Mouse (Mus musculus) stomach, embryonic 16.5 days (tissue): ENCODE measurements around the gene Ank2. TPM values are rescaled to one million over a fixed set of nuclear protein-coding genes. Genes with fewer than 3 reads are reported as not detected.

ENCODE experiments used
- ATAC-seq: fragments of 200-750 bp; cut with Nextera tagmentation; 2 replicates; pipeline ENCODE4 v1.8.0; 2017; ENCODE audit warnings: moderate number of reproducible peaks, moderate TSS enrichment; ENCODE audit not compliant: insufficient read depth, low FRiP score
- H3K27ac ChIP-seq: fragments of 300-500 bp; sonication (generic); 2 replicates; pipeline ENCODE4 v1.5.1; 2014; ENCODE audit warnings: low read length
- H3K27me3 ChIP-seq: fragments of 300-500 bp; sonication (generic); 2 replicates; pipeline ENCODE4 v1.6.1; 2014; ENCODE audit warnings: low read length, control low read depth, mixed read lengths; ENCODE audit not compliant: control insufficient read depth, insufficient read depth
- H3K36me3 ChIP-seq: fragments of 300-500 bp; sonication (generic); 2 replicates; pipeline ENCODE4 v1.6.1; 2014; ENCODE audit warnings: low read length; ENCODE audit not compliant: control insufficient read depth, insufficient read depth
- H3K4me1 ChIP-seq: fragments of 300-500 bp; sonication (generic); 2 replicates; pipeline ENCODE4 v1.6.1; 2014; ENCODE audit warnings: low read length, control low read depth, mixed read lengths; ENCODE audit not compliant: control insufficient read depth, insufficient read depth
- H3K4me2 ChIP-seq: fragments of 300-500 bp; sonication (generic); 2 replicates; pipeline ENCODE4 v1.6.1; 2014; ENCODE audit warnings: low read depth, low read length, mixed read lengths
- H3K4me3 ChIP-seq: fragments of 300-500 bp; sonication (generic); replicated peaks from 2 replicates; pipeline ENCODE4 v1.5.1; 2014; ENCODE audit warnings: mild to moderate bottlenecking, low read length
- H3K9ac ChIP-seq: fragments of 300-500 bp; sonication (generic); 2 replicates; pipeline ENCODE4 v1.6.1; 2014; ENCODE audit warnings: low read length
- H3K9me3 ChIP-seq: fragments of 300-500 bp; sonication (generic); replicated peaks from 2 replicates; pipeline ENCODE4 v1.6.1; 2016; ENCODE audit warnings: low read length, control low read depth; ENCODE audit not compliant: control insufficient read depth
- WGBS: fragments of 180-500 bp; shearing (Covaris S2); extraction: QIAGEN DNeasy Blood & Tissue Kit; methylation state at CpG from one replicate; pipeline ENCODE4 v1.1.7; 2014; 5-methylcytosine and 5-hydroxymethylcytosine counted together
- polyA plus RNA-seq: library from polyadenylated mRNA; unstranded; fragments of >200 nt; fragmentation: Nextera tagmentation; extraction: Ambion mirVana; gene quantifications from 2 replicates; pipeline ENCODE4 v1.2.1, GENCODE M21; 2015

Gene Ank2
- polyA plus RNA-seq, 1 experiment from 2014 or later, result 40.0 TPM

GRCm38 (mm10) chr3:127463816-127464480 lies 35.2 kb downstream of the Ank2 start:
- WGBS, result 63% methylated on average over 14 of the region's 14 CpGs
- H3K27me3 ChIP-seq, result no peaks in the 10 kb centered on the region

GRCm38 (mm10) chr3:127463165-127463564 lies 36.0 kb downstream of the Ank2 start:
- Histone ChIP-seq H3K4me1 (0 out of 2 replicates have a peak, but pooled peaks cover 4% of the 10 kb centered on the region), H3K27me3 (no peaks in the 10 kb centered on the region), H3K9ac (no peak overlapping the region), H3K9me3 (no peaks in the 10 kb centered on the region), H3K36me3 (no peaks in the 10 kb centered on the region), H3K27ac (no peak overlapping the region), H3K4me2 (no peak overlapping the region), H3K4me3 (no peak overlapping the region)
- no peak for ATAC-seq
- 43% methylated on average over 9 of the region's 9 CpGs for WGBS

More at GRCm38 (mm10) chr3:127463816-127464480, 35.2 kb downstream of the Ank2 start:
- H3K36me3 ChIP-seq, result no peaks in the 10 kb centered on the region
- no peak overlapping the region for H3K9ac ChIP-seq
- no peak overlapping the region for H3K27ac ChIP-seq
- no peaks in the 10 kb centered on the region for H3K9me3 ChIP-seq
- no peak for ATAC-seq
- 0 out of 2 replicates have a peak, but pooled peaks cover 3% of the 10 kb centered on the region for H3K4me1 ChIP-seq
- no peak overlapping the region for H3K4me2 ChIP-seq
- H3K4me3 ChIP-seq, result no peak overlapping the region

GRCm38 (mm10) chr3:127462413-127462812 lies 36.7 kb downstream of the Ank2 start:
- ATAC-seq, result no peak
- Histone ChIP-seq H3K27me3 (no peaks in the 10 kb centered on the region), H3K4me1 (0 out of 2 replicates have a peak, but pooled peaks cover 5% of the 10 kb centered on the region), H3K4me3 (no peak overlapping the region), H3K9ac (no peak overlapping the region), H3K4me2 (no peak overlapping the region), H3K36me3 (no peaks in the 10 kb centered on the region), H3K9me3 (no peaks in the 10 kb centered on the region), H3K27ac (no peak overlapping the region)
- 74% methylated on average over 6 of the region's 6 CpGs for WGBS

GRCm38 (mm10) chr3:127460891-127461437 lies 38.2 kb downstream of the Ank2 start:
- no peak overlapping the region for H3K27ac ChIP-seq
- no peaks in the 10 kb centered on the region for H3K27me3 ChIP-seq
- H3K4me1 ChIP-seq, result 0 out of 2 replicates have a peak, but pooled peaks cover 5% of the 10 kb centered on the region
- WGBS, result 56% methylated on average over 11 of the region's 11 CpGs
- H3K4me3 ChIP-seq, result no peak overlapping the region
- no peak for ATAC-seq
- no peak overlapping the region for H3K4me2 ChIP-seq
- no peaks in the 10 kb centered on the region for H3K9me3 ChIP-seq
- H3K9ac ChIP-seq, result no peak overlapping the region
- H3K36me3 ChIP-seq, result no peaks in the 10 kb centered on the region

GRCm38 (mm10) chr3:127459858-127460257 lies 39.3 kb downstream of the Ank2 start:
- Histone ChIP-seq H3K4me3 (no peak overlapping the region), H3K36me3 (no peaks in the 10 kb centered on the region), H3K4me1 (0 out of 2 replicates have a peak, but pooled peaks cover 5% of the 10 kb centered on the region), H3K4me2 (no peak overlapping the region), H3K9me3 (no peaks in the 10 kb centered on the region), H3K9ac (no peak overlapping the region), H3K27ac (no peak overlapping the region), H3K27me3 (no peaks in the 10 kb centered on the region)
- 30% methylated on average over 3 of the region's 3 CpGs for WGBS
- ATAC-seq, result no peak

GRCm38 (mm10) chr3:127458925-127459324 lies 40.2 kb downstream of the Ank2 start:
- Histone ChIP-seq H3K36me3 (no peaks in the 10 kb centered on the region), H3K27ac (no peak overlapping the region), H3K4me1 (0 out of 2 replicates have a peak, but pooled peaks cover 5% of the 10 kb centered on the region), H3K9ac (no peak overlapping the region), H3K4me2 (no peak overlapping the region), H3K4me3 (no peak overlapping the region), H3K27me3 (no peaks in the 10 kb centered on the region), H3K9me3 (no peaks in the 10 kb centered on the region)
- WGBS, result 32% methylated on average over 11 of the region's 11 CpGs
- no peak for ATAC-seq

- H3K4me2 ChIP-seq, result 0 out of 2 replicates have a peak overlapping the region, but pooled peaks have one; percentile 5
- no peak for ATAC-seq
- no peak overlapping the region for H3K9ac ChIP-seq
- 16% methylated on average over 6 of the region's 6 CpGs for WGBS
- no peaks in the 10 kb centered on the region for H3K36me3 ChIP-seq
- no peak overlapping the region for H3K4me3 ChIP-seq
- no peaks in the 10 kb centered on the region for H3K9me3 ChIP-seq
- H3K4me1 ChIP-seq, result 0 out of 2 replicates have a peak, but pooled peaks cover 5% of the 10 kb centered on the region
- no peak overlapping the region for H3K27ac ChIP-seq
- H3K27me3 ChIP-seq, result no peaks in the 10 kb centered on the region
These were observed 40.7 kb downstream of the Ank2 start for GRCm38 (mm10) chr3:127458420-127458798.

GRCm38 (mm10) chr3:127457761-127458419 lies 41.3 kb downstream of the Ank2 start:
- H3K4me2 ChIP-seq, result 0 out of 2 replicates have a peak overlapping the region, but pooled peaks have one; percentile 5
- H3K9me3 ChIP-seq, result no peaks in the 10 kb centered on the region
- 22% methylated on average over 5 of the region's 5 CpGs for WGBS
- no peak overlapping the region for H3K9ac ChIP-seq
- H3K36me3 ChIP-seq, result no peaks in the 10 kb centered on the region
- H3K4me3 ChIP-seq, result no peak overlapping the region
- no peaks in the 10 kb centered on the region for H3K27me3 ChIP-seq
- H3K4me1 ChIP-seq, result 0 out of 2 replicates have a peak, but pooled peaks cover 5% of the 10 kb centered on the region
- no peak overlapping the region for H3K27ac ChIP-seq
- ATAC-seq, result no peak

- Histone ChIP-seq H3K27me3 (no peaks in the 10 kb centered on the region), H3K36me3 (no peaks in the 10 kb centered on the region), H3K9ac (no peak overlapping the region), H3K9me3 (no peaks in the 10 kb centered on the region), H3K4me2 (no peak overlapping the region), H3K4me1 (0 out of 2 replicates have a peak, but pooled peaks cover 3% of the 10 kb centered on the region), H3K27ac (no peak overlapping the region), H3K4me3 (no peak overlapping the region)
- WGBS, result 74% methylated on average over 4 of the region's 4 CpGs
- no peak for ATAC-seq
These were observed 45.4 kb downstream of the Ank2 start for GRCm38 (mm10) chr3:127453738-127454137.
